Mouse (Mus musculus): ENCODE measurements around the gene Olfr860.
"Not testable (repeated sequence)": the region's sequence is repeated elsewhere in the genome, so short reads cannot be mapped to it uniquely, and the experiment has no call there.

Olfr860 gene

DNA sequence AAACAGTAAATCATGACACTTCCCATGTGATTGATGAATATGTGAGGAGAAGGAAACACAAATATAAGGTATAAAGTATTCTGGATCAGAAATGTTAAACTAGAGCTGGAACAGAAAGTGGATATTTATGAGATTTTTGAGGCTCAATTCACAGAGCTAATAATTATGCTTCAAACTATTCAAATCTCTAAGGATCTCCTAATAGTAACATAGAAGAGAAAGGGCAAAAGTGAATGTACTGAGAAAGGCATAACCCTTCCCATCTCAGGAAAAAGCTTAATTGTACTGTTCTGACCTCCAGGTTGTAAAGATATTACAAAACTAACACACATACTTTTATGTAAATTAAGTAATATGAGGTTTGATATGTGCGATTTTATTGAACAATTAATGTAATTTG, at the start of gene Olfr860:
Gene Olfr860 (minus strand): TSS at position 101 of the 400 bp plus-strand sequence.
- no peak for DNase-seq (ENCODE audit: low spot score)

DNA sequence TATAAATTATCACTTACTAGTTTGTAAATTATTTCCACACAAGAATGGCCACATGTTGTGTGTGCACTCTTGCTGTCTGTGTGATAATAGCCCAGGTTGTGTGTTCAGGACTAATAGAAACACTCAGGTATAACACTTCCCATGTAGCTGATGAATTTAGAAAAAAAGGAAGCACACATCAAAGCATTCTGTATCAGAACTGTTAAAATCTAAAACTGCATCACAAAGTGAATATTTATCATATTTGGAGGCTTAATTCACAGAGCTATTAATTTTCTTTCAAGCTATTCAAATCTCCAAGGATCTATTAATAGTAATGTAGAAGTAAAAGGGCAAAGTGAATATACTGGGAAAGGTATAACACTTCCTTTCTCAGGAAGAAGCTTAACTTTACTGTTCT, 38.4 kb upstream of the Olfr860 start, which contains the start of gene Olfr862:
Gene Olfr862 (minus strand): TSS at position 101 of the 400 bp plus-strand sequence.
- no peak for DNase-seq (ENCODE audit: low spot score)

DNA sequence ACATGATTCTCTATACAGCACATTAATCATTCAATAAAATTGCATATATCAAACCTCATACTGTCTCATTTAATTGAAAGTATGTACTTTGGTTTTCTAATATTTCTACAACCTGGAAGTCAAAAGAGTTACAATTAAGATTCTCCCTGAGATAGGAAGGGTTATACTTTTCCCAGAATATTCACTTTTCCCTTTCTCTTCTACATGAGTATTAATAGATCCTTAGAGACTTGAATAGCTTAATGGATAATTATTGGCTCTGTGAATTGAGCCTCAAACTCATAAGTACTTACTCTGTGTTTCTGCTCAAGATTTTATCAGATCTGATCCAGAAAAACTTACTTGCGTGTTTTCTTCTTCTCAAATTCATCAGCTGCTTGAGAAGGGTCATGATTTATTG, 44.9 kb downstream of the Olfr860 start, which contains the start of gene Olfr859:
Gene Olfr859 (plus strand): TSS at position 301 of the 400 bp plus-strand sequence.
- DNase-seq (ENCODE audit: low spot score) = not testable (repeated sequence)

DNA sequence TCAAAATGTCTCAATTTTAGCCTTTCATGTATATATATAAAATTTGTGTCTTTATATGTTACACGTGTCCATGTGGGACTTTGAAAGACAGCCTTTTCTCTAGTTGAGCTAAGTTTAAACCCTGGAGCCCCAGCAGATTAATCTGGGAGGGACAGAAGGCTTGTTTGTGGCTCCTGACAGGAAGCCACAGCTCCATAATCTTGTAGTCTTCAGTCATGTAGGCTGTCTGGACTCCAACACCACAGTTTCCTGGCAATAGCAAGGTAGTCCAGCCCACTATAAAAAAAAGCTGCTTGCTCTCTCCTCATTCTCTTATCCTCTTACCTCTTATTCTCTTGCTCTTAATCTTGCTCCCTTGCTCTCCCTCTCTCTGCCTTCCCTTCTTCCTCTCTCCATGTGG, 46.5 kb downstream of the Olfr860 start:
- no peak for DNase-seq (ENCODE audit: low spot score)

Measured in ovary, adult 18-20 months (tissue).